In genomic region chr1:11414560-11414959, GRCm38 (mm10) we compare ENCODE assay signal across 8 mouse cellular contexts. TPM values are rescaled to one million over a fixed set of nuclear protein-coding genes. Genes with fewer than 3 reads are reported as not detected.
DNase-seq lines count a peak whose midpoint lies in the region; ATAC-seq lines count a peak whose summit lies in the region.

No protein-coding gene starts in this region.

- H3K36me3 ChIP-seq in hindbrain, embryonic 15.5 days, result no peaks in the 10 kb centered on the region
- H3K36me3 ChIP-seq in midbrain, embryonic 14.5 days (ENCODE audit: control insufficient read depth, insufficient read depth, low read length), result no peaks in the 10 kb centered on the region

- 0% methylated on average over 9 of the region's 9 CpGs for WGBS in hindbrain, embryonic 15.5 days
- 3% methylated on average over 9 of the region's 9 CpGs for whole genome bisulfite sequencing in midbrain, embryonic 14.5 days

- H3K27ac ChIP-seq in hindbrain, embryonic 15.5 days (replicated peaks), result peak overlapping the region; percentile 81
- H3K27ac ChIP-seq in midbrain, embryonic 14.5 days (replicated peaks; ENCODE audit: low read depth, low read length), result peak overlapping the region; percentile 43

- H3K9me3 ChIP-seq in hindbrain, embryonic 15.5 days, result no peaks in the 10 kb centered on the region
- no peaks in the 10 kb centered on the region for H3K9me3 ChIP-seq in midbrain, embryonic 14.5 days (ENCODE audit: control insufficient read depth, low read length)

- peak overlapping the region; percentile 69 for H3K4me3 ChIP-seq in hindbrain, embryonic 15.5 days
- H3K4me3 ChIP-seq in midbrain, embryonic 14.5 days (replicated peaks; ENCODE audit: low read depth, low read length), result peak overlapping the region; percentile 52

- H3K27me3 ChIP-seq in hindbrain, embryonic 15.5 days, result no peaks in the 10 kb centered on the region; the same call in 1 of the 2 replicates
- H3K27me3 ChIP-seq in midbrain, embryonic 14.5 days (ENCODE audit: control insufficient read depth, insufficient read depth, low read length), result peaks cover 6% of the 10 kb centered on the region; the same call in 1 of the 2 replicates

- H3K9ac ChIP-seq in hindbrain, embryonic 15.5 days, result peak overlapping the region; percentile 66
- peak overlapping the region; percentile 44 for H3K9ac ChIP-seq in midbrain, embryonic 14.5 days (replicated peaks; ENCODE audit: low read length)

- H3K4me2 ChIP-seq in hindbrain, embryonic 15.5 days, result peak overlapping the region; percentile 96
- H3K4me2 ChIP-seq in midbrain, embryonic 14.5 days (ENCODE audit: low read length), result peak overlapping the region; percentile 88

- no peak for ATAC-seq in hindbrain, embryonic 15.5 days (ENCODE audit: low FRiP score, low read depth)
- ATAC-seq in midbrain, embryonic 14.5 days (ENCODE audit: low FRiP score, low TSS enrichment), result no peak
- no peak for ATAC-seq in erythroid progenitor cell, adult 5-6 weeks (replicated peaks; ENCODE audit: low FRiP score, poor library complexity, severe bottlenecking)

- DNase-seq in gastrocnemius, postnatal 10 days, result peak; percentile 9
- DNase-seq in gastrocnemius, adult 18-20 months (ENCODE audit: low spot score), result no peak
- DNase-seq in ovary, postnatal 36 days (ENCODE audit: low spot score), result peak; percentile 3
- no peak for DNase-seq in ovary, adult 18-20 months (ENCODE audit: low spot score)
- DNase-seq in midbrain, embryonic 14.5 days, result peak; percentile 50
- DNase-seq in urinary bladder, adult 18-20 months (ENCODE audit: low spot score in 2 of 2), result no peak

- peaks cover 11% of the 10 kb centered on the region for H3K4me1 ChIP-seq in hindbrain, embryonic 15.5 days (replicated peaks)
- H3K4me1 ChIP-seq in midbrain, embryonic 14.5 days (ENCODE audit: control insufficient read depth, insufficient read depth, low read length), result no peaks in the 10 kb centered on the region

RNA-seq across cellular contexts. Expression of gene A830018L16Rik, which starts 0.7 kb away (rescaled TPM):
- under 1 TPM; 0.45 TPM for total RNA-seq in gastrocnemius, postnatal 10 days (2021)
- not detected for total RNA-seq in gastrocnemius, adult 18-20 months (2021)
- 10.9 and 11.0 TPM in 2 replicates for polyA plus RNA-seq in hindbrain, embryonic 15.5 days (2015; fragmentation: Nextera tagmentation; extraction: Ambion mirVana)
- 7.9 and 15.2 TPM in 2 replicates for polyA plus RNA-seq in midbrain, embryonic 14.5 days (2014; fragmentation: Nextera tagmentation; extraction: Ambion mirVana)
- not detected in 2 replicates for total RNA-seq in erythroid progenitor cell, adult 5-6 weeks (2015; ENCODE audit: low replicate concordance)
- not detected in 2 replicates for total RNA-seq in erythroid progenitor cell, adult 5-6 weeks (2017; ENCODE audit: low replicate concordance)

Comparison
In these comparisons a context has a peak if more than half of its experiments do, and no peak if none do; other contexts are left out.
1. DNase-seq: peak in gastrocnemius, postnatal 10 days (single experiment), ovary, postnatal 36 days (single experiment) and midbrain, embryonic 14.5 days (single experiment); none in gastrocnemius, adult 18-20 months (single experiment), ovary, adult 18-20 months (single experiment) and urinary bladder, adult 18-20 months (0 of 2).